Mouse (Mus musculus) heart, adult 11 months (tissue): ENCODE results near the gene Zfp831.

ENCODE experiments used
- DNase-seq: peaks from one replicate; pipeline ENCODE4 v3.0.0; 2022

The Zfp831 gene

DNA sequence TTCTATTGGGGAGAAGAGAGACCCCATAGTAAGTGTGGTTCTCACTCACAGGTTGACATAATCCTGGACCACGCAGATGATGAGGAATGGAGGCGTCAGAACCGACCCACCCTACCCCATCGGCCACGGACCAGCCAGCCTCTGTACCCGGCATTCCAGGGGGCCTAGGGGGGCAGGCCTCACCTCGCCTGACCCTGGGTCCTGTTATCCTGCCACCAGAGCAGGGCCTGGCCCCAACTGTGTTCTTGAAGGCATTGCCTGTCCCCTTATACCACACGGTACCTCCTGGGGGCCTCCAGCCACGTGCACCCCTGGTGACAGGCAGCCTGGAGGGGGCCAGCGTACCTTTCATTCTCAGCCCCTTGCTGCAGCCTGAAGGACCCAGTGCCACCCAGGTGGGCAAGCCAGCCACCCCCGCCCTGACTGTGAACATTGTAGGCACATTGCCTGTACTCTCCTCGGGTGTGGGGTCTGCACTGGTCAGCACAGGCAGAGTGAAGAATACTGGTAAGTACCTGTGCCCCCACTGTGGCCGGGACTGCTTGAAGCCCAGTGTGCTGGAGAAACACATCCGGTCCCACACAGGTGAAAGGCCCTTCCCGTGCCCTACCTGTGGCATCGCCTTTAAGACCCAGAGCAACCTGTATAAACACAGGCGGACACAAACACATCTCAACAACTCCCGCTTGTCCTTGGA is at the start of gene Zfp831:
TSS of gene Zfp831 (plus strand) at position 87 of the 697 bp plus-strand sequence.
- DNase-seq: peak; percentile 87

DNA sequence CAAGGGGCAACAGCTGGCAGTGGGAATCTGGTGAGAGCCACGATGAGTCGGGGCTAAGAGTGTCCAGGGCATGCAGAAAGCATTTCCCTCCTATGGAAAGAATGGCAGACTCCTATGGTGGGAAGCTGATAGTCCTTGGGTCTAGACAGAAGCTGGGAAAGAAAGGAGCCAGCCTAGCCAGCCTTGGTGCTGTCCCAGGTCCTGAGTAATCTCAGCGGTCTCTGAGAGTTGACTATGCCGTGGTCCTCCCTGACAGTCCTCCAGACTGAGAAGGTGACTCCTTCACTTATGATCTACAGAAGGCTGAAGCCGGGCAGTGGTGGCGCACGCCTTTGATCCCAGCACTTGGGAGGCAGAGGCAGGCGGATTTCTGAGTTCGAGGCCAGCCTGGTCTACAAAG is 48.4 kb upstream of the Zfp831 start:
- no peak for DNase-seq

DNA sequence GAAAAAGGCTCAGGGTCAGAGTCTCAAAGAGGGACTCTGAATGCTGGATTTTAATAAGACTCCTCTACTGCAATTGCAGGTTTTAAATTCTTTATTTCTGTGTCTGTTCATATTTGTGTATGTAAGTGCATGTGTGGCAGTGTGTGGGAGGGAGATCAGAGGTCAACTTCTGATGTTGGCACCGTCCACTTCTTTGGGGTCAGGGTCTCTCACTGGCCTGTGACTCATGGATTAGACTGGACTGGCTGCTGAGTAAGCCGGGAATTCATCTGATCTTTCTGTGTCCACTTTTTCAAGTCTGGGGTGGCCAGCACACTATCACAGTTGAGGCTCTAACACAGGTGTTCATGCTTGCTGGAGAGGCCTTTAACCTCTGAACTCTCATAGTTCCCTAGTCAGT is 47.7 kb upstream of the Zfp831 start:
- DNase-seq: no peak

DNA sequence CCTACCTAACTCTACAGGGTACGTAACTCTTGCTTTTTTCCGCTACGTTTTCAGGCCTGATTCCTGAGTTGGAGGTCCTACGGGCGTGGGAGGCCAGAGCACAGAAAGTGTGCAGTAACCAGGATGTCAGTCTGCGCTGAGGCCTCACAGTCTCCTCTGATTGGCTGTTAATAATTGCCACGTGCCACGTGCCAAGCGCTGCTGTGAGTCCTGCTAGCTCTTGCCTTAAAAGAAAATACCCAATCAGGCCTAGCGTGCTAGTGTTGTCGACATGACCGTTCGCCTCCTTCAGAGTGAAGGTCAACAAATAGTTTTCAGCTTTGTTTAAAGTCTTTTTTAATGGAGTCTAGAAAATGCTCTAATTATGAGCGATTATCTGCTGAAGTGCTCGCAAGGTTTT is 46.9 kb upstream of the Zfp831 start:
- no peak for DNase-seq

DNA sequence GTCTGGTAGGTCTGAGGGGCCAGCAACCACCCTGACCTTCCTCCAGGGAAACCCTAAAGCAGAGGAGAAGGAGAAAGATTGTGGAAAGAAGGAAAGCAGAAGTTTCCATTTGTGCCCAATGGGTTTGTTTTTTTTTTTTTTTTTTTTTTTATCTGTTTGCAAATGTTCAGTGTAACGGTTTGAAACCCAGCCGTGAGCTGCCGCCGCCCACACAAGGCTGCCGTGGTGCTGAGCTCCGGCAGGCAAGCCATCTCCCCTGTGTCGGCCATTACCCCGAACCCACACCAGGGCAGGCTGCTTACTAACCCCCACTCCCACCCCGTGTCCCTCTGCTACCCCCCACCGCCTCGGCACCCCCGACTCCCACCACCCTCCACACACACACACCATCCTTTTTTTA is 44.9 kb upstream of the Zfp831 start:
- no peak for DNase-seq

DNA sequence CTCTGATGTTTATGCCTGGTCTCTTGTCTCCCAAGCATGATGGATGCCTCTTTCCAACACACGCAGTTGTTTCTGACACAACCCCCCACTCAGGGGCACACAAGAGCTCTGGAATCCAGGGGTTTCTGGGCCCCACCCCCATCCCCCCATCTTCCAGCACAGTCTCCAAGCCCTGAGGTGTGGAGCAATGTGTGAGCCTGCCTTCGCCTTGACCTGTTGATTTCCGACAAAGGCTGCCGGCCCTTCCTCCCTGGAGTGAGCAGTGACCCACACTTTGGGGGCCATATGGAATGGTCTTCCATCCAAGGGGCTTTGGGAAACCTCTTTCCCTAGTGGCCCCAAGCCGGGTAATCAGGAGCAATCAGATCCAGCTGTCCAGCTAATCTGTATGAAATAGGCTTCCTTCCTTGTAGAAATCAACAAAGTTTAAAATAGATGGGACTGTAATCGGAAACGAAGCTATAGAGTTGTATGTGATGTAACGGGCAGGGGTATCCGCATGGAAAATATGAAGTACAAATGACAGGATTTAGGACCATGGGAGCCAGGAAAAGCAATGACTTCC is 44.2 kb upstream of the Zfp831 start:
- DNase-seq: no peak

DNA sequence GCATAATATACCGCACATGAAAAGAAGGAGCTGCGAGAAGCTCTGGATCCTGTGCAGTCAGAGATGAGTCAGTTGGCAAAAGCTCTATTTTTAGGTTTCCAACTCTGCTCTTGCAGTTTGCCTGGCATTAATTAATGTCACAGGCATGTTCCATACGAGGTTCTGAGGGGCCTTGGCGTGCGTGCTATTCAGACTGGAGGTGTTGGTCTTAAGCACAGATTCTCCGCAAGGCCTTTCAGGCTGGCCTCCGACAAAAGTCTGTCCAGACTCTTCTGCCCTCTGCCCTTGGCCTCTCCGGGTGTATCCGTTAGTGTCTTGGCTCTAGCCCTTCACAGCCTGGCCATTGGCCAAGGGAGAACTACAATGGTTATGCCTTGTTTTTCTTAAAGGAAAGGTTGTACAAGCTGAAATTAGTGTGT is 43.5 kb upstream of the Zfp831 start:
- peak; percentile 94 for DNase-seq

DNA sequence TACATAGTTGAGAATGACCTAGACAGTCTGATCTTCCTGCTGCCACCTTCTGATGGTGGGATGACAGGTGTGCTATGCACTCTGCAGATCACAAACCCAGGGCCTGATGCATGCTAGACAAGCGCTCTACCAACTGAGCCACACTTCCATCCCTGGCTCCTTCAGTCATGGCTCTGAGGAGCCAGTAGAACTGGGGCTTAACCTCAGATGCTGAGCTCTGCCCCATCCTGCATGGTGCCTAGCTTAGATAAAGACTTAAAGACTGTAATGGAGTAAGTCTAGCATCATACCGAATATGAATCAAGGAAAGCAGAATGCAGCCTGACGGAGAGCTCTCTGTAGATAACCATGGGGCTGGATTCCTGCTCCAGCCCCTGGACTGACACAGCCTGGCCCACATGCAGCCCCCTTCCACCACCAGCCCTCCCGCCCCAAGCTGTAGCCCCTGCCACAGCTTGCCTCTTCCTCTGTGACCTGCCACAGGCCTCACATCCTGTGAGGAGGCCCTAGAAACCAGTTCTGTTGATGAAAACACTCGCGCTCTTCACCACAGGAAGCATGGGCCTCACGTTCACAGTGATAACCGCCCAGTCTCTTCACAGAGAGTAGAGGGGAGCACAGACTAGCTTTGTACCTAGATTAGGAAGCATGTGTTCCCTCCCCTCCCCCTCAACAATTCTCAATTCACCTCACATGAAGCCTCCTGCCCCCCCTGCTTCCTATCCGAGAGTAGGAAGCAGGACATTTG is 41.2 kb upstream of the Zfp831 start:
- peak; percentile 95 for DNase-seq

DNA sequence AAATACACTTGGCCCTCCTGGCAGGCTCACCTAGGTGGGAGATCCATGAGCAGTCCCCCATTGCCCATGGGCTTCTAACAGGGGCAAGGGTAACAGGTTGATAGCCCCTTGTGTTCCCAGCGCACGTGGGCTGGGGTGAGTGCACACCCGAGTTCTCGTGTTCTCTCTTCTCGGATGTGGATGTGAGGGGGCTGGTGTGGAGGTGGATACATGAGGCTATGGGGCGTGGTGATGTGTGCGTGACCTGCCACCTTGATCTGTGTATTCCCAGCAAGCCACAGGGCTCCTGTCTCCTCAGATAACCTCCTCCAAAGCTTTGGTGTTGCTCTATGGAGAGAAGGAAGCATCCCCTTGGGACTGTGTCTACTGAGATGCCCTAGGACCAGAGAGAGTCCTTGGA is 40.0 kb upstream of the Zfp831 start:
- DNase-seq: no peak

DNA sequence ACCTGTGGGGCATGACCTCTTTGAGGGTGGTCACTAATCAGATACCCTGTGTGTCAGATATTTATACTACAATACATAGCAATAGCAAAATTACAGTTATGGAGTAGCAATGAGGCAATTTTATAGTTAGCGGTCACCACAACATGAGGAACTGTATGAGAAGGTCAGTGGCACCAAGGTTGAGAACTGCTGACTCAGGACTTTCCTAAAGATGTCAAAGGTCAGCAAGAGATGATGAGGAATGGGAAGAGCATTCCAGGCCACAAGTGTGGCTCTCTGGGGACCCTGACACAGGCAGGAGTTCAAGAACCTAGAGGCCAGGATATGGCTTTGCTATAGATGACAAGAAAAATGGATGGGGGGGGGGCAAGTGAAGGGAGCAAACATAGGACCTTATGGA is 38.3 kb upstream of the Zfp831 start:
- DNase-seq: no peak

DNA sequence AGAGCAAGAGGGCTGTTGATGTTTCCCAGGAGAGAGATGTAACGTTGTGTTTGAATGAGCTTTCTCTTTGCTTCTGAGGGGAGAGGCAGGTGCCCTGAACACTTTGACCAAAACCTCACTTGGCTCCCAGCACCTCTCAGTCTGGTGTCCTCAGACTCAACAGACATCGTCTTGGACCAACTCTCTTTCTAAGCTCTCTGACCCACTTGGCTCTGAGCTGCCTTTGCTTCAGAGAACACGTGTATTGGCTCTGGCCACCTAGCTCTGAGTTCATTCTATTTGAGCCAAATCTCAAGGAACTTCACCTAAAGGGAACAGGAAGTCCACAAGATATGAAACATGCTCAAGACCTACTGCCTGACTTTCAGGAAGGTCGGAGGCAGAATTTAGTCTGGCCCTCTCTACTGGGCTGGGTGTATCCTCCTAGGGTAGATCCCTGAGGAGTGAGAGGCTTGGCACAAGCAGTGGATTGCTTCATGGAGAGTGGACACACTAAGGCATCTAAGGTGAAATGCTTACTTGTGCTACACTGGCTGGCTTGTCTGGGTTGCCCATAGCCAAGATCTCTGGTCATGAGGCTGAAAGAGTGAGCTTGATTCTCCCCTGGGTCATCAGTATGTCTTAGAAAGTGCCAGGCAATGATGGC is 37.8 kb upstream of the Zfp831 start:
- DNase-seq: peak; percentile 72

DNA sequence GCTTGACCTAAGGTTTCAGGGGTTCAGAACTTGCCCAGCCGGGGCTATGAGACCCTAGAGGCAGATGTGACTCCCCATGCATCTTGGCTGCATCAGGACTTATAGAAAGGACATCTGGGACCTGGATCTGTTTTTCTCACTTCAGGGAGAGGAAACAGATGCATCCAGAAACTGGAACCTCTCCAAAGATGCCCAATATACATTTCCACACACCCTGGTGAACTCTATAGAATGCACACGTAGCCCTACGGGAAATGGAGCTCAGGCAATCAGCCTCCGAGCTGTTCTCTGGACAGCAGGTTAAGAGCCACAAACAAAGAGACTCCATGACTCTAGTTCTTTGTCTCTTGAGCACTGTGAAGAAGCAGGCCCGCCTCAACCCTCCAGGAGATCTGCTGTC is 37.0 kb upstream of the Zfp831 start:
- no peak for DNase-seq

DNA sequence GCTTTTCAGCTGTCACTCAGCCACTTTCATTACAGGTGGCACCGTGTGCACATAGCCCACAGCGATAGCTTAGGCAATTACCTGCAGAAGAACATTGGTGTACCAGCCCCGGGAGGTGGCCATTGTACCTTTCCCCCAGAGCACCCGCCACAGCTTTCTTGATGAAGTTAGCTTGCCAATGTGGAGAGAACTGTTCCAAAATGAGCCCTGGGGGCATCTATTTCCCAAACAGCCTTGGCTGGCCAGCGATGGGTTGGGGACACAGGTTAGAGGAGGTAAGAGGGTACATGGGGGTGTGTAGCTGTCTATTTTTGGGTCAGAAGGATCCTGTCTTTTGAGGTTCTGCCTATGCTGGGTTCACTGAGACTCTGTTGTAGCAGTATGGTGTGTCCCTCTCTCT is 33.4 kb upstream of the Zfp831 start:
- DNase-seq: no peak

DNA sequence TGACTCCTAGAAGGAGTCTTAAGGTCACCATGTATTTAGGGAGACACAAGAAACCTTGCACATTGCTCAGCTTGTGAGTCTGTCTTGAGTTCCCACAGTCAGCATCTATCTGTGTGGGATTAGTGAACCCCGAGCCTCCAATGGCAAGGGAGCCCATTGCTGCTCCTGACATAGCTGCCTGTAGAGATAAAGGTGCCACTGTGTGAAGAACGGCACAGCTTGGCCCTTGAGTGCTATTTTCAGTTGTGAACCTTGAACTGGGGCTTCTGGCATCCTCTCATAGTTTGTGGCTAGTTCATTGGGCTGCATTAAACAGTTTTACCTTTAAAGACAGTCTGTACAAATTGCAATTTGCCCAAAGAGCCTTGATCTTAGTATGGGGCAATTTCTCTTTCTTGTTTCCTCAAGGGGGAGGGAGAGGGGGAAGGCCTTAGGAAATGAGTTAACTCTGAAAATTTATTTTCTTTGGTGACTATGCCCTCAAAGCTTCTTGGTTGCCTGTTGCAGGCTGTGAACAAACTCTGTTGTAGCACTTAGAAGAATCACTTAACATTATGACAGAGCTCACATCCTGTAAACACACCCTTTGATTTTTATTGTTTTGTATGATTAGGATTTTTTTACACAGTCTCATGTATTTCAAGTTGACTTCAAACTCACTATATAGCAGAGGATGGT is 30.8 kb upstream of the Zfp831 start:
- DNase-seq: no peak

DNA sequence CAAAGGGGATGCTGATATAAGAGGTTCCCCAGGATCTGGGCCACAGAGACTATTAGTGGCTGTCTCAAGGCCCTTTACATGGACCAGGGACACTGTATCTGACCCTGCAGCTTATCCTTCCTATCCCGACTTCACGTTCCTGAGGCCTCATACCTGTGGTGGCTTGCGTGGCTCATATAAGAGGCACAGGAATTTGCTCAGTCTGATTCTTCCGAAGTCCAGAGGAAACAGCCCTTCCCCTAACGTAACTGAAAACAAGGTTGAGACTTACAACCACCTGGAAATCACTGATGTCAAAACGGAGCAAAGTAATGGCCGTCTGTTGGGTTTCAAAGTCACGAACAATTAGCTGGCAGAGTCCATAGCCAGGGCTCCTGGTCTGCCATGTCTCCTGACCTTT is 30.1 kb upstream of the Zfp831 start:
- DNase-seq: no peak

DNA sequence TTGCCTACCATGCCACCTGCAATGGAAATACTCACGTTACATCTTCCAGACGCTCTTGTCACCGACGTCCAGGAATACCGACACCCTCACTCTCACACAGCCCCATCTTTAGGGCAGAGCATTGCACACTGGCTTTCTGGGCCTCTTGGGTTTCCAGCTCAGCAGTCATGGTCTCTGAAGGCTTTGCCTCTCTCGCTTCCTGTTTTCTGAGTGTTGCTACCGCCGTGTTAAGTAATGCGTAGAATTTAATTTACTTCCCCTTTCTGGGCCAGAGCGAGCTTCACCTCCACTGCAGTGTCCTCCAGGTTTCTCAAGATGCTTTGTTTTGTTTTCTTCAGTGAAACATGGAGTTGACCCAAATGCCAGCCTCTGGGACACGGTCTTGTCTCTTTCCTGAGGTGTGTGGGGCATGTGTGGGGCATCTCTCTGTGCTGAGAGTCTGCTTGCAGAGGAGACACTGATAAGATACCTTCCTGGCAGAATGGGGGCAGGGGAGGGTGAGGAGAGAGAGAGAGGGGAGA is 29.4 kb upstream of the Zfp831 start:
- DNase-seq: no peak

DNA sequence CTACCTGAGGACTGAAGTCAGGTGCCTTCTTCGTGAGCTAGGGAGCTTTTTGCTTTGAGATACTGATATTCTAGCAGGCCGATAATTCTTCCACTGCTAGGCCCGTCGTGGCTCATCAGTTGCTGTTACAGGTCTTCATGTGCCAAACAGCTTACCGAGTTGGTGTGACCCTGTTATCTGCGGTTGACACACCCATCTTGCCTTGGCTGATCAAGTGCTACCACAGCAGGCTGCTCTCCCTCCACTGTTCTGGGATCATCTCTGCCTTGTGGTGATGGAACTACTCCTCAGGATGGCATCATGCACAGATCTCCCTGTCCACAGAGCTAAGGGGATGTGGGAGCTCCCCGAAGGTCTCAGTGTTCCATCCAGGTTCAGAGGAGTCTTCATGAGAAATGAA is 21.5 kb upstream of the Zfp831 start:
- DNase-seq: peak; percentile 59

DNA sequence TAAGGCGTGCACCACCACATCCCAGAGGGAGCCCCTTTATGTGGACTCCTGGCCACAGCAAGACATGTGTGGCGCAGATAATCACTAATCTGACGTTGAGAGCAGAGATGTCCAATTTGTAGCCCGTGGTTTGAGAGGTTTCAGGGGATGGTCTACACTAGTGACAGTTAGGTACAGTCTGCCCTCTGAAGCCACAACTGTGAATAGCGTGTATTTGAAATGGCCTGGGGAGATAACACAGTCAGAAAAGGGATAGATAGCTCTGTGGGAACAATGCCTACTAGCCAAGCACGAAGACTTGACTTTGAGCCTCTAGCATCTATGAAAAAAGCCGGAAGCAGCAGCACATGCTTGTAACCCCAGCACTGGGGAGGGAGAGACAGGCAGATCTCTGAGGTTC is 18.9 kb upstream of the Zfp831 start:
- DNase-seq: peak; percentile 54

DNA sequence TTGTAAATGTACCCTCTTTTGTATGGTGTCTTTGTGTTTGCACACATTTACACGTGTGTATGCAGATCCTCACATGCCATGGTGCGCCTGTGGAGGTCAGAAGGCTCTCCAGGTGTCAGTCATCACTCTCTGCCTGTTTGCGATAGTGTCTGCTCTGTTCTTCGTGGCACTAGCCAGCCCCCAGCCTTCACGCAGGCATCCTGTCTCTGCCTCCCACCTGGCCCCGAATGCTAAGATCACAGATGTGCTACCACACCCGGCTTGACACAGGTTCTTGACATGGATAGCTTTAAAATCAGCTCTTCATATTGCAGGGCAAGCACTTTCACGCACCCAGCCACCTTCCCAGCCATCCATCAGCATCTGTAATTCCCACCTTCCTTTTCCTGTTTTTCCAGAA is 16.3 kb upstream of the Zfp831 start:
- DNase-seq: peak; percentile 78

DNA sequence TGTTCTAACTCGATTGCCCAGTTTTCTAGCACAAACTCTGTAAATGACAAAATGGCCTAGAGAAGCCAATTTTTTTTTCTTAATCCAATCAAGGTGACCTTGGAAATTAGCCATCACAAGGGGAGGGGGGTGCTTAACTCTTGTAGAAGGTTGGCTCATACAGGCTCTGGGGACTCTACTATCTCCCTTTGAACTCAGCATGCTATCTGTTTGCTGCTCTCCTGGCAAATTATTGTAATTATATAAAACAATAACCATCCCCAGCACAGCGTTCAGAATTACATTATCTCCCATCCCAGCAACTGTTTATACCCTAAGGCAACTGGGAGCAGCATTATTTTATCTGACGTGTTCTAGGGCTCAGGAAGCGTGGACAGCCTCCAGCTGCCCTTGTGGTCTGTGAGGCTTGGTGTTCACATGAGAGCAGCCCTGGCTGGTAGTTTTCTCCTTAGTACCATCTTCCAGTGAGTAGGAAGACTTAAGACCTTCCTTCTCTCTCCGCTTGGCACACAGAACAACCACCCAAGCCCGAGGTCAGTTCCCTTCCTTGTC is 14.0 kb upstream of the Zfp831 start:
- peak; percentile 87 for DNase-seq

DNA sequence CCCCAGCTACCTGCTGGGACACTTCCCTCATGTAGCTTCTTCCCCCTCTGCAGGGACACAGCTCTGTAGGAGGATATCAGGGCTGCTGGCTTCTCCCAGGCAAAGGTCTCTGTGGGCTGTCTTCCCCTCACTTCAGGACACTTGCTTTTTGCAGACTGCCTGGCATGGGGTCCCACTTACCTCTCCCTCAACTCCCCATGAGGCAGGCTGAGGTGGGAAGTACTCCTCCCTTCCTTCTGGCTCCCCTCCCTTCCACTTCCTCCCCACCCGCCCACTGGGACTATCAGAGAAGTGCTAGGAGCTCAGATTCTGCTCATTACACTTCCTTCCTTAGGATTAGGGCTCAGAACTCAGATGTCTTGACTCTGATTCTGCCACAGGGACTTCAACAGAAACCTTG is 6.6 kb upstream of the Zfp831 start:
- DNase-seq: peak; percentile 98

DNA sequence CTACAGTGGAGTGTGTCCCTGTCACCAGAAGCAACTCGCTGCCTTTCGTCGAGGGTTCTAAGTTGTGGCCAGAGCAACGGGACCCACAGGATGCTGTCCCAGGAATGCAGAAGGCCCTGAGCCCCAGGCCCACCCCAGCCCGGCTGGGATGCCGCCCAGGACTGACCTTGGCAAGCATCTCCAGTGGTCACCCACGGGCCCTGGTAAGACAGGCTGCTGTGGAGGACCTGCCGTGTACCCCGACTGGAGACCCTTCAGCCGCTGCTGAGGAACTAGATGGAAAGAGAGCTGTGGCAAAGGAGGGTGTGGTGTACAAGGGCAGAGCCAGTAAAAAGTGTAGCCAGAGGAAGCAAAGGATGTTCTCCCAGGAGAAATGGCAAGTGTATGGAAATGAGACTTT is 1.6 kb downstream of the Zfp831 start:
- DNase-seq: peak; percentile 84

DNA sequence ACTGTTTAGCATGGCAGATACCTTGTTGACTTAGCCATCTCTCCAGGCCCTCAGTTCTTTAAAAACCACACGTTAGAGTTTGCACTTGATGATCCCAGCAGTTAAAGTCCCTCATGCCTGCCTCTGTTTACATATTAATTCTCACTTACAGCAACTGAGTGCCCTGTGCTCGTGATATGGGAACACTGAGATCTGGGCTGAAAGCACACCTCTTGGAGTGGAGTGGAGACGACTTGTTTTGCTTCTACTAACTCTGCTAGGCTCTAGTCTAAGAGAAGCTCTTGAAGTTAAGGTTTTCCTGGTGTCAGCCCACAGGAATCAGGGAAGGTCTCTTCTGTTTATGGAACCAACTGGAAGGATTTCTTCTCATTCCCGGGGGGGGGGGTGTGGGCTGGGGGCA is 9.5 kb downstream of the Zfp831 start:
- DNase-seq: peak; percentile 25
